Mouse (Mus musculus): Measurements from ENCODE around the gene Upp2.

Upp2 gene

GRCm38 (mm10) chr2:58615766-58616165, 48.7 kb downstream of the Upp2 start:
- DNase-seq (ENCODE audit: low read depth, low spot score) = no peak

GRCm38 (mm10) chr2:58625186-58625585, 58.1 kb downstream of the Upp2 start:
- no peak for DNase-seq (ENCODE audit: low read depth, low spot score)

- no peak for DNase-seq (ENCODE audit: low read depth, low spot score)
These were observed 58.6 kb downstream of the Upp2 start for GRCm38 (mm10) chr2:58625681-58626080.

GRCm38 (mm10) chr2:58626136-58626769, 59.2 kb downstream of the Upp2 start:
- DNase-seq (ENCODE audit: low read depth, low spot score) = no peak

GRCm38 (mm10) chr2:58627981-58628380, 60.9 kb downstream of the Upp2 start:
- DNase-seq (ENCODE audit: low read depth, low spot score) = no peak

GRCm38 (mm10) chr2:58628993-58629392, 61.9 kb downstream of the Upp2 start:
- no peak for DNase-seq (ENCODE audit: low read depth, low spot score)

GRCm38 (mm10) chr2:58629440-58629839, 62.3 kb downstream of the Upp2 start:
- DNase-seq (ENCODE audit: low read depth, low spot score) = no peak

GRCm38 (mm10) chr2:58633791-58634190, 66.7 kb downstream of the Upp2 start:
- no peak for DNase-seq (ENCODE audit: low read depth, low spot score)

GRCm38 (mm10) chr2:58641761-58642555, 74.9 kb downstream of the Upp2 start:
- DNase-seq (ENCODE audit: low read depth, low spot score) = peak; percentile 16

- no peak for DNase-seq (ENCODE audit: low read depth, low spot score)
These were observed 78.6 kb downstream of the Upp2 start for GRCm38 (mm10) chr2:58645667-58646066.

GRCm38 (mm10) chr2:58655169-58655568, 88.1 kb downstream of the Upp2 start:
- DNase-seq (ENCODE audit: low read depth, low spot score) = no peak

GRCm38 (mm10) chr2:58656959-58657358, 89.9 kb downstream of the Upp2 start:
- DNase-seq (ENCODE audit: low read depth, low spot score) = no peak

GRCm38 (mm10) chr2:58657855-58658254, 90.8 kb downstream of the Upp2 start:
- no peak for DNase-seq (ENCODE audit: low read depth, low spot score)

GRCm38 (mm10) chr2:58660591-58660990, 93.5 kb downstream of the Upp2 start:
- no peak for DNase-seq (ENCODE audit: low read depth, low spot score)

- no peak for DNase-seq (ENCODE audit: low read depth, low spot score)
These were observed 94.0 kb downstream of the Upp2 start for GRCm38 (mm10) chr2:58661116-58661515.

GRCm38 (mm10) chr2:58662661-58663060, 95.6 kb downstream of the Upp2 start:
- DNase-seq (ENCODE audit: low read depth, low spot score) = no peak

- DNase-seq (ENCODE audit: low read depth, low spot score) = no peak
These were observed 96.5 kb downstream of the Upp2 start for GRCm38 (mm10) chr2:58663404-58664120.

GRCm38 (mm10) chr2:58665081-58665814, 98.2 kb downstream of the Upp2 start:
- peak; percentile 32 for DNase-seq (ENCODE audit: low read depth, low spot score)

GRCm38 (mm10) chr2:58667298-58667697, 100.2 kb downstream of the Upp2 start:
- no peak for DNase-seq (ENCODE audit: low read depth, low spot score)

GRCm38 (mm10) chr2:58667991-58668390, 100.9 kb downstream of the Upp2 start:
- DNase-seq (ENCODE audit: low read depth, low spot score) = peak; percentile 39

GRCm38 (mm10) chr2:58669114-58669513, 102.0 kb downstream of the Upp2 start:
- DNase-seq (ENCODE audit: low read depth, low spot score) = no peak

GRCm38 (mm10) chr2:58672520-58672919, 105.4 kb downstream of the Upp2 start:
- no peak for DNase-seq (ENCODE audit: low read depth, low spot score)
